Mouse (Mus musculus) midbrain, embryonic 13.5 days (tissue): Measurements from ENCODE around the gene Utp11. TPM values are rescaled to one million over a fixed set of nuclear protein-coding genes. Genes with fewer than 3 reads are reported as not detected.

ENCODE experiments used
- ATAC-seq: fragments of 200-750 bp; cut with Nextera tagmentation; 2 replicates; pipeline ENCODE4 v1.8.0; 2017; ENCODE audit warnings: mild to moderate bottlenecking, moderate TSS enrichment, moderate library complexity
- H3K27ac ChIP-seq: fragments of 300-500 bp; sonication (generic); 2 replicates; pipeline ENCODE4 v1.5.1; 2015; ENCODE audit warnings: inconsistent platforms, mild to moderate bottlenecking, moderate library complexity
- H3K27me3 ChIP-seq: fragments of 300-500 bp; sonication (generic); 2 replicates; pipeline ENCODE4 v1.6.1; 2015; ENCODE audit warnings: mild to moderate bottlenecking, inconsistent platforms
- H3K36me3 ChIP-seq: fragments of 300-500 bp; sonication (generic); 2 replicates; pipeline ENCODE4 v1.6.1; 2015; ENCODE audit warnings: mild to moderate bottlenecking, inconsistent platforms
- H3K4me1 ChIP-seq: fragments of 300-500 bp; sonication (generic); replicated peaks from 2 replicates; pipeline ENCODE4 v1.6.1; 2015; ENCODE audit warnings: inconsistent platforms
- H3K4me2 ChIP-seq: fragments of 300-500 bp; sonication (generic); replicated peaks from 2 replicates; pipeline ENCODE4 v1.6.1; 2015; ENCODE audit warnings: moderate library complexity, mild to moderate bottlenecking, inconsistent platforms
- H3K4me3 ChIP-seq: fragments of 300-500 bp; sonication (generic); replicated peaks from 2 replicates; pipeline ENCODE4 v1.5.1; 2015; ENCODE audit warnings: mild to moderate bottlenecking, inconsistent platforms
- H3K9ac ChIP-seq: fragments of 300-500 bp; sonication (generic); replicated peaks from 2 replicates; pipeline ENCODE4 v1.6.1; 2015; ENCODE audit warnings: mild to moderate bottlenecking, inconsistent platforms
- H3K9me3 ChIP-seq: fragments of 300-500 bp; sonication (generic); 2 replicates; pipeline ENCODE4 v1.6.1; 2016; ENCODE audit warnings: mild to moderate bottlenecking, inconsistent platforms
- WGBS: fragments of 180-500 bp; shearing (Covaris S2); methylation state at CpG from one replicate; pipeline ENCODE4 v1.1.7; 2015; 5-methylcytosine and 5-hydroxymethylcytosine counted together
- polyA plus RNA-seq: library from polyadenylated mRNA; unstranded; fragments of >200 nt; fragmentation: Nextera tagmentation; extraction: Ambion mirVana; gene quantifications from 2 replicates; pipeline ENCODE4 v1.2.1, GENCODE M21; 2015

Utp11 gene
- polyA plus RNA-seq, 1 experiment from 2014 or later = 48.3 TPM

DNA sequence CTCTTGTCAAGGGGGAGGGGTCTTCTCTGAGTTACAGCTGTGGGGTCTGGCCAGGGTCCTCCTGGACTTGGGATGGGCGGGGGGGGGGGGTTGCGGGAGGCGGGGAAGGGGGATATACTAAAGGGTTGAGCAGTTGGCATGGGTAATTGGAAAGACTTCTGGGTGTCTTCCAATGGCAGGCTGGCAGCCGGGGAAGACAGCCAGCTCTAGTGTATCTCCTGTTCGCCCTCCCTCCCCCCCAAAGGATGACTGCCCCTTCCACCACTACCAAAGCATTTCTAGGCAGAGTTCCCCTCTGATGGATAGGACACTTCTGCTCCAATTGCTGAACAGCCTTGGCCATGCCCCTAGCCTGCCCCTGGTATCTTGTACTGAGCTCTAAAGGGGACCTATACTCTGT is 8.5 kb upstream of the Utp11 start:
- Histone ChIP-seq H3K9me3 (no peaks in the 10 kb centered on the region), H3K27me3 (peaks cover 10% of the 10 kb centered on the region), H3K4me1 (peaks cover 44% of the 10 kb centered on the region), H3K4me2 (peak overlapping the region; percentile 97), H3K36me3 (no peaks in the 10 kb centered on the region), H3K4me3 (no peak overlapping the region), H3K9ac (no peak overlapping the region), H3K27ac (no peak overlapping the region)
- 35% methylated on average over 3 of the region's 5 CpGs for WGBS
- no peak for ATAC-seq

DNA sequence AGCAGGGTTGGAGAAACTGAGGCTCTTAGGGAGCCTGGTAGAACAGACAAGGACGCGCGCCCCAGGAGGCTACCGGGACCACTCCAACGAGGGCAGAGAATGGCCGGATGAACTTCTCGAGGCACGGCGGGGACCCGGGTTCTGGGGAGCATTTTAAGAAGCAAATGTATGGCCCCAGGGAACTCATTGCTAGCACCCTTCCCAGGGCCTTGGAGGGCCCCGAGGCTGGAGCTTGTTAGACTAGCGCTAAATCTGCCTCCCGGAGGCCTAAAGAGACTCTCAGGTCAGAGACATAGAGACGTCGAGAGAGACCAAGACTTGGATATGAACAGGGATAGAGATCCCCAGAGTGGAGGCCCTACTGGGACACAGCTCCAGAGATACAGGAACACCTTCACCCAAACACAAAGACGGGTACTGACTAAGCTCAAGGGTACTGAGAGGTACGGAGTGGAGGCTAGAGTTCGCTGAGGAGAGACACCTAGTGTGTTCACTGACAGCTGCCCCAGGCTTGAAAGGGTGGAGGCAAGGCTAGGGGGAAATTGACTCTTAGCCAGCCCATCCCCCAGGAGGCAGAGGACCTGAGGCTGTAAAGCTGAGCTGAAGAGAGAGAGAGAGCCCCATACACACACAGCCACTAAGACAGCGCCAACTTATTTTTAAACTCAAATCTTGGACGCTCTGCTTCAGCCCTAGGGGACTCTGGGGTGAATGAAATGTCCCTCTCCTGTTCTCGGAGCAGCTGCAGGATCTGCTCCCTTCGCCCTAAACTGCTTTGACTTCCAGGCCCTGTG is 7.8 kb upstream of the Utp11 start:
- Histone ChIP-seq H3K4me1 (peaks cover 44% of the 10 kb centered on the region), H3K27ac (no peak overlapping the region), H3K9ac (peak overlapping the region; percentile 71), H3K27me3 (peaks cover 14% of the 10 kb centered on the region), H3K9me3 (no peaks in the 10 kb centered on the region), H3K36me3 (no peaks in the 10 kb centered on the region), H3K4me2 (peak overlapping the region; percentile 97), H3K4me3 (peak overlapping the region; percentile 54)
- WGBS = 3% methylated on average over 22 of the region's 22 CpGs
- 0 out of 2 replicates have a peak, but pooled peaks have one; percentile 19 for ATAC-seq

DNA sequence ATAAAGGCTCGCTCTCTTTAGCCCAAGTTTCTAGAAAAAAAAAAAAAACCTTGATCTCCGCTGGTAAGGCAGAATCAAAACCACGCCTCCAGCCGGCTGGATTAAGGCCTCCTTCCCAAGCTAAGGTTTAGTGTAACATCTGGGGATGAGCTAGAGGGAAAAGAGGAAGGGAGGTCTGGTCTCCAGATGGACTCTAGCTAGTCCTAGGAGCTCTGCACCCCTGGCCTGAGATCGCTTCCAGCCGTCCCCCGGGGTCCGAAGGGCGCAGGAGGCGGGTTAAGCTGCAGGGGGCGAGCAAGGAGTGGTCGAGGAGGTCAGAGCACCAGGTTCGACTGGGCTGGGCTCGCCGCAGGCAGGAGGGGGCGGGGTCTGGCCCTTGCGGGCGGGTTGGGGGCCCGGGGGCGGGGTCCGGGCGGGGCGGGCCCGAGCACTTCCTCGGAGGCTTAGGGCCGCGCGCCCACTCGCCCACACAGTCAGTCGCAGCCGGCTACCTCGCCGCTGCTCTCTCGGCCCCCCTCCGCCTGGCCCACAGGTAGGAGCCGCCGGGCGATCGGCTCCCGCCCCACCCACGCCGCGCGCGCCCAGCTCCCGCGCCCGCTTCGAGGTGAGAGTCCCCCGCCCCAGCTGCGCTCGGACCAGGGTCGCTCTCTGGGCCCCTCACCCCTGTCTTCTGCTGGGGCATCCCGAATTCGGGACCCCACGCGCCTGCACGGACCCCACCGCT is 7.0 kb upstream of the Utp11 start, which contains the start of gene Fhl3:
Fhl3 (plus strand) TSS at position 454 of the 724 bp plus-strand sequence.
- Histone ChIP-seq H3K27me3 (peaks cover 23% of the 10 kb centered on the region), H3K27ac (no peak within 1 kb of the TSS), H3K9me3 (no peaks in the 10 kb centered on the region), H3K4me2 (peak within 1 kb of the TSS; percentile 97), H3K36me3 (no peaks in the 10 kb centered on the region), H3K4me3 (peak within 1 kb of the TSS; percentile 54), H3K9ac (peak within 1 kb of the TSS; percentile 71), H3K4me1 (peaks cover 44% of the 10 kb centered on the region)
- ATAC-seq = peak; percentile 68
- under 1% methylated on average over 56 of the region's 59 CpGs for WGBS

DNA sequence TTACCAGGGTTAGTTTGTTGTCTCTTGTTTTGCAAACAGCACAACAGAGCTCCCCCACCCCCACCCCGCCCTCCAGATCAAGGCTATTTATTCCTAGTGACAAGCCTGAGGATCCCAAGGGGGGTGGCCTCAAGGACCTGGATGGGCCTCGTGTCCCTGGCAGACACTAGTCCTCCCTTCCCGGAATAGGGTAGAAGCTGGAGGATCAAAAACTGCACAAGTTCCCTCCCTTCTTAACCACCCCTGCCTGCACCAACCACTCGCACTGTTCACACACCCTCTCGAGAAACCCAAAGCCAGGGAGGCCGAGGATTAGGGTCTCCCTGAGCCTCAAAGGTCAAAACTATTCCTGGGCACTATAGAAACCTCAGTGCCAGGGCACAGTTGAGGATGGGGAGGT is 6.4 kb upstream of the Utp11 start:
- ATAC-seq = 0 out of 2 replicates have a peak, but pooled peaks have one; percentile 7
- H3K4me2 ChIP-seq = peak overlapping the region; percentile 97
- no peaks in the 10 kb centered on the region for H3K9me3 ChIP-seq
- H3K36me3 ChIP-seq = no peaks in the 10 kb centered on the region
- H3K4me1 ChIP-seq = peaks cover 39% of the 10 kb centered on the region
- whole genome bisulfite sequencing = 7% methylated on average over 6 of the region's 6 CpGs
- no peak overlapping the region for H3K27ac ChIP-seq
- H3K9ac ChIP-seq = no peak overlapping the region
- peaks cover 28% of the 10 kb centered on the region for H3K27me3 ChIP-seq
- H3K4me3 ChIP-seq = no peak overlapping the region

DNA sequence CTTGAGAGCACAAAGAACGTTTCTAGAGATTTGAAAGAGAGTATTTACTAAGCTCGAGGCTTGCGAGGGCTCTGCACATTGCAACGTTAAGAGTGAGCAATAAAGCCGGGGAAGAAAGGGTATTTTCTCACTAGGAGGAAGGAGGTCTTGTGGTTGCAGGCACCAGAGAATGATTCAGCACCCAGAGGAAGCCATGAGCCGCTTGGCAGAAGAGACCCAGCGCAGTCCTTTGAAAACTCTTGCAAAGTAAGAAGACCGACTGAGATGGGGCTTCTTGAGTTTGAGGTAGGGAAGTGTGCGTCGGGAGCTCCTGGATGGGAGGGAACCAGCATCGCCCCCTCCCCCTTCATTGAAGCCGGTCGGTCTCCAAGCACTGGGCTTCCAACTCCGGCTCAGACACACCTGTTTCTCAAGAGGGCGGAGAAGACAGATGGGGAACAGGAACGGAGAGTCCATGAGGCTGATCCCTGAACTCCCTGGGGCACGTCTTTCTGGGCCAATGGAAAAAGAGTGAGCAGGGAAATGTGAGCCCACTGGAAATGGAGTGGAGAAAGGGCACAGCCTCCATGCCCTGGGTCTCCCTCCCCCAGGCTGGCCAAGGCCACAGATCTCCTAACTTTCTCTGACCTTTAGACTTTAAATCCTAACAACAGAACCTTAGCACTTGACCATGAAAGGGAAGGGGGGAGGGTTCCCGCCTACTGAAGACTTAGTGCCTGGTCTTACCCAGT is 2.6 kb upstream of the Utp11 start:
- no peak overlapping the region for H3K9ac ChIP-seq
- H3K4me3 ChIP-seq = no peak overlapping the region
- H3K9me3 ChIP-seq = no peaks in the 10 kb centered on the region
- no peak overlapping the region for H3K27ac ChIP-seq
- WGBS = 18% methylated on average over 18 of the region's 18 CpGs
- H3K4me2 ChIP-seq = no peak overlapping the region
- peaks cover 38% of the 10 kb centered on the region for H3K4me1 ChIP-seq
- no peak for ATAC-seq
- peaks cover 28% of the 10 kb centered on the region for H3K27me3 ChIP-seq
- H3K36me3 ChIP-seq = no peaks in the 10 kb centered on the region

DNA sequence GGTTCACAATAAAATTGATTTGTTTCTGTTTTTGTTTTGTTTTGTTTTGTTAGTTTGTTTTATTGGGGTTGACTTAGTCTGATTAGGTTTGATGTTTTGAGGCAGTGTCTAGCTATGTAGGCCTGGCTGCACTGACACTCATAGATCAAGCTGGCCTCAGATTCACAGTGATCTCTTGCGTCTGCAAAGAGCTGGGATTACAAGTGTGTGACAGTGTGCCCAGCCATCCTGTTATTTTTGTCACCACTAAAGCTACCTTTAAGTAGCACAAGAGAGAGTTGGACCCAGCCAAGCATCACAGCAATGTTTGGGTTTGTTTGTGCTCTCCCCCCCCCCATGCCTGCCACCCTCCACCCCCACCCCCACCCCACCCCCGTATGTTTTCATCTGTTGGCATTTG is 1.2 kb upstream of the Utp11 start:
- no peaks in the 10 kb centered on the region for H3K36me3 ChIP-seq
- WGBS = 80% methylated on average over 2 of the region's 2 CpGs

DNA sequence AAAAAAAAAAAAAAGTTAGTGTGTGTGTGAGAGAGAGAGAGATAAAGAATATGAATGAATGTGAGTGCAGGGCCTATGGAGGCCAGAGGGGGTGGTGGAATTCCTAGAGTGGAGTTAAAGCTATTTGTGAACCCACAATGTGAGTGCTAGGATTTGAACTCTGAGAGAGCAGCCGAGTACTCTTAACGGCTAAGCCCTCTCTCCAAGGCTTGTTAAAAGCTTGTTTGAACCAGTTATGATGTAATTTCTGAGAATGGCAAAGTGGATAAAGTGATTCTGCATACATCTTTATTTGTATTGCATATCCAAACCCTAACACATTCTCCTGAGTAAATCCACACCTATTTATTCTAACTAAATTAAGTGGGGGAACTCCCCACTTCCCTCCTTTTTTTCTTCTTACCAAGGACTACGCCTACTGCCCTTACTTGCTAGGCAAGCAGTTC is 961 bp downstream of the Utp11 start:
- WGBS = 70% methylated on average over 3 of the region's 3 CpGs
- Histone ChIP-seq H3K9me3 (no peaks in the 10 kb centered on the region), H3K9ac (peak overlapping the region; percentile 86), H3K36me3 (peaks cover 7% of the 10 kb centered on the region), H3K27ac (no peak overlapping the region), H3K4me2 (peak overlapping the region; percentile 71), H3K4me3 (peak overlapping the region; percentile 81), H3K4me1 (peaks cover 27% of the 10 kb centered on the region), H3K27me3 (peaks cover 20% of the 10 kb centered on the region)
- no peak for ATAC-seq

More for the DNA sequence above, 1.2 kb upstream of the Utp11 start:
- Histone ChIP-seq H3K27ac (no peak overlapping the region), H3K9ac (no peak overlapping the region), H3K27me3 (peaks cover 28% of the 10 kb centered on the region), H3K9me3 (no peaks in the 10 kb centered on the region), H3K4me2 (no peak overlapping the region), H3K4me3 (no peak overlapping the region), H3K4me1 (peaks cover 28% of the 10 kb centered on the region)
- no peak for ATAC-seq

DNA sequence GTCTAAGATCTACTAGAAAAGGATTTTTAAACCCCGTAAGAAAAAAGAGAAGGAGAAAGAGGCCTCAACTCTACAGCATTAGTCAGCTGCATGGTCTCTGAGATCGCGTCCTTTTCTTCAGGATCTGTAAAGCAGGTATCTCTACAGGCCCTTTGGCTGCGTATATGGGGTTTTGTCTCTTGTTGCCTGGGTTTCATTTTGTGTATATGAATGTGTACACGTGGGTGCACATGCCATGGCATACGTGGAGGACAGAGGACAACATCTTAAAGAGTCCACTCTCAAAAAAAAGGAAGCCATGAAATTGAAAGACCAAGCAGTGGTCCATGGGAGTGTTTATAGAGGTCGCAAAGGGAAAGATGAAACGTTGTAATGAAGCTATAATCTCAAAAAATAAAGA is 1.9 kb downstream of the Utp11 start:
- H3K36me3 ChIP-seq = peaks cover 8% of the 10 kb centered on the region
- H3K4me3 ChIP-seq = no peak overlapping the region
- H3K4me1 ChIP-seq = peaks cover 27% of the 10 kb centered on the region
- no peak overlapping the region for H3K27ac ChIP-seq
- peaks cover 16% of the 10 kb centered on the region for H3K27me3 ChIP-seq
- no peak for ATAC-seq
- H3K9ac ChIP-seq = no peak overlapping the region
- 86% methylated on average over 8 of the region's 8 CpGs for WGBS
- H3K9me3 ChIP-seq = no peaks in the 10 kb centered on the region
- no peak overlapping the region for H3K4me2 ChIP-seq

DNA sequence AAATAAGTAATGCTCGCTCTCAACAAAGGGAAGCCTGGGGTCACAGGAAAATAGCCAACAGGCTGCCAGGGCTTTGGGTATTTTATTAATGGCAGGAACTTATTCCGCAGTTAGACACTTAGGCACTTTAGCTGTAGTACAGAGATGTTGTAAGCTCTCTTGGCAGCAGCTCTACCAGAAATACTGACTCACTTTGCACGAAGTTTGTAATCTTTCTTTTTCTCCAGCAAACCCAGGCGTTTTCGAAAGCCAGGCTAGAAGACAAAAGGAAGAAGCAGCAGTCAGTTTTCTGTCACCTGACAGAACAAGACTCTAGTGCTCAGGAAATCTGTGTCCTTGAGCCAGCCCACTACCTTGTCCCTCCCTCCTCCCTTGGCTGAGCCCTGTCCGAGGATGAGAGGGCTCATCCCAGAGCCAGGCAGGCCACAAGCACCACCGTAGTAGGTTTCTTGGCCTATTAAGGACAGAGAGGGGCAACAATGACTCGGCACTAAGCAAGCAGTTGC is 7.5 kb downstream of the Utp11 start:
- WGBS = 90% methylated on average over 8 of the region's 8 CpGs
- Histone ChIP-seq H3K27ac (no peak overlapping the region), H3K9me3 (no peaks in the 10 kb centered on the region), H3K4me2 (no peak overlapping the region), H3K9ac (no peak overlapping the region), H3K4me1 (peaks cover 4% of the 10 kb centered on the region), H3K4me3 (no peak overlapping the region), H3K36me3 (peaks cover 57% of the 10 kb centered on the region), H3K27me3 (no peaks in the 10 kb centered on the region)
- ATAC-seq = no peak

DNA sequence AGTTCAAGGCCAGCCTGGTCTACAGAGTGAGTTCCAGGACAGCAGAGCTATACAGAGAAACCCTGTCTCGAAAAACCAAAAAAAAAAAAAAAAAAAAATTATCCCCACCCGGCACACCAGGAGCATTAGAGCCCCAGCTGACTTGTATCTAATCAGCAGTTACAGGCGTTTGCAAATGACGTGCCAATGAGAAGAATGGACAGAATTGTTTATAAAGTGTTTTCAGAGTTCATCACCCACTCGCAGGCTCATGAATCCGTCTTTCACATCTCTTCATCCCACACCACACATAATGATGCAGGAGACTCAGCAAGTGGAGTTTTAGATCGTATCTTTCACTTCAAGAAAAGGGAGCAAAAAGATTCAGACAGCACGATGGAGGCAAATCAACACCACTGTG is 7.9 kb downstream of the Utp11 start:
- WGBS = 93% methylated on average over 8 of the region's 8 CpGs
- Histone ChIP-seq H3K36me3 (peaks cover 62% of the 10 kb centered on the region), H3K27ac (no peak overlapping the region), H3K4me2 (no peak overlapping the region), H3K4me3 (no peak overlapping the region), H3K9ac (no peak overlapping the region), H3K9me3 (no peaks in the 10 kb centered on the region), H3K27me3 (no peaks in the 10 kb centered on the region), H3K4me1 (no peaks in the 10 kb centered on the region)
- no peak for ATAC-seq

DNA sequence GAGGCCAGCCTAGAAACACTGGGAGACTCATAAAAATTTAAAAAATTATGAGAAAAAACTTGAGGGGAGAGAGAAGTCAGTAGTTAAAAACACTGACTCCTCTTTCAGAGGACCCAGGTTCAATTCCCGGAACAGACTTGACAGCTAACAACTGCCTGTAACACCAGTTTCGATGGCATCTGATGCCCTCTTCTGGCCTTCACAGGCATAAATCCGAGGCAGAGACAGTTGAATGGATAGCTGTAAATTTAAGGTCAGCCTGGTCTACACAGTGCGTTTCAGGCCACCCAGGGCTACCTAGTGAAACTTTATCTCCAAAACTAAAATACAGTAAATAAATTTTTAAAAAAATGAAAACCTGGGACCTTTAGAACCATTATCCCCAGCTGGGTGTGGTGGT is 8.4 kb downstream of the Utp11 start:
- Histone ChIP-seq H3K27ac (no peak overlapping the region), H3K9me3 (no peaks in the 10 kb centered on the region), H3K9ac (no peak overlapping the region), H3K4me2 (no peak overlapping the region), H3K4me3 (no peak overlapping the region), H3K4me1 (no peaks in the 10 kb centered on the region), H3K36me3 (peaks cover 67% of the 10 kb centered on the region), H3K27me3 (no peaks in the 10 kb centered on the region)
- no peak for ATAC-seq
- 83% methylated on average over 4 of the region's 4 CpGs for WGBS
